Mouse (Mus musculus) ovary, postnatal 14 days (tissue): ENCODE results near the gene Dctn2.
"Not testable (repeated sequence)": the region's sequence is repeated elsewhere in the genome, so short reads cannot be mapped to it uniquely, and the experiment has no call there.

Experiments
- DNase-seq: peaks from one replicate; pipeline ENCODE4 v3.0.0; 2022; ENCODE audit warnings: low spot score

Gene Dctn2

DNA sequence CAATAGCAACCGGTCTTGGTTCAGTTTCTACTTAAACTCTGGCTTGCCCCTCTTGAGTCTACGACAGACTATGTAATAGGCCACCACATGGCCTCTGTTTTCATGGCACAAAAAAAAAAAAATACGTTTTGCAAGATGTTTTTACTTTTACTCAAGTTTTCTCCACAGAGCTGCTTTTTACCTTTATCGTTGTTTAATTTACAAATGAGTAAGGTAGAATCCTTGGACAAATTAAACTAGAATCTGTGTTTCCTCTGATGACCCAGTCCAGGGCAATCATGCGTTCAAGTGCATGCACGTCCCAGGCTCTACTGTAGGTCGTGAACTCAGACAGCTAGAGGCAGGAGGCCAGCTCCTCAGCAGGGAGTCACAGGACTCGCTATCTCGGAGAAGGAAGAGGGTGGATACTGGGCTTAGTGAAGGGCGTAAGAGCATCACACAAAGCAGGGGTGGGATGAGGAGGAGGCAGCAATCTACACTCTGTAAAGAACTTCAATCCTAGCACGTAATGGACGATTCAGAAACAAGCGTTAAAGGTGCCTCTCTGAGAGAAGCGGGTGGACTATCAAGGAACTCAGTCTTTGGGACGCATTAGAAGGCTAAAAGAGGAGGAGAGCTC lies 23.5 kb downstream of the Dctn2 start:
- peak; percentile 34 for DNase-seq

DNA sequence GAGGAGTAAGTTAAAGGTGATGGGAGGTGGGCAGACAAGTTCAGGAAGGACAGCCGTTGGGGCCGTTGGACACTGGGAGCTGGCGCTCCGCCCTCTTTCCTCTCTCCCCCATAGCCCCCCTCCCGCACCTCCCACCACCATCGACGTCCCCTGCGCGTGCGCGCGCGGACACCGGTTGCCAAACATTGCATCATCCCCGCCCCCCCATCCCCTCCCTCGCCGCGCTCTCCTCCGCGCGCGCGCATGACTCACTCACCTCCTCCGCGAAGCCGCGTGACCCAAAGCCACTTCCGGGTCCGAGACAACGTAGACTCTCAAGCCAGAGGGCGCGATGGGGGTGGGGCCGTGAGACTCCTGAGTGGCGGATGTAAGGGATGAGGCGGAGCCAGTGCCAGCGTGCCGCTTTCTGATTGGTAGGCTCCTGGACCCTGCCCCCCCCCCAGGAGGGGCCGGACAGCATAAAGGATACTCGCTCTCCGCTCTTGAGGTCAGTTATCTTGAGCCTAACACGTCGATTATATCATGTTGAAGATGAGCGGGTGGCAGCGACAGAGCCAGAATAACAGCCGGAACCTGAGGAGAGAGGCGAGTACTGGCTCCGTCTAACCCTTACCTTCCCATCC lies 24.2 kb downstream of the Dctn2 start:
- DNase-seq, result peak; percentile 99

DNA sequence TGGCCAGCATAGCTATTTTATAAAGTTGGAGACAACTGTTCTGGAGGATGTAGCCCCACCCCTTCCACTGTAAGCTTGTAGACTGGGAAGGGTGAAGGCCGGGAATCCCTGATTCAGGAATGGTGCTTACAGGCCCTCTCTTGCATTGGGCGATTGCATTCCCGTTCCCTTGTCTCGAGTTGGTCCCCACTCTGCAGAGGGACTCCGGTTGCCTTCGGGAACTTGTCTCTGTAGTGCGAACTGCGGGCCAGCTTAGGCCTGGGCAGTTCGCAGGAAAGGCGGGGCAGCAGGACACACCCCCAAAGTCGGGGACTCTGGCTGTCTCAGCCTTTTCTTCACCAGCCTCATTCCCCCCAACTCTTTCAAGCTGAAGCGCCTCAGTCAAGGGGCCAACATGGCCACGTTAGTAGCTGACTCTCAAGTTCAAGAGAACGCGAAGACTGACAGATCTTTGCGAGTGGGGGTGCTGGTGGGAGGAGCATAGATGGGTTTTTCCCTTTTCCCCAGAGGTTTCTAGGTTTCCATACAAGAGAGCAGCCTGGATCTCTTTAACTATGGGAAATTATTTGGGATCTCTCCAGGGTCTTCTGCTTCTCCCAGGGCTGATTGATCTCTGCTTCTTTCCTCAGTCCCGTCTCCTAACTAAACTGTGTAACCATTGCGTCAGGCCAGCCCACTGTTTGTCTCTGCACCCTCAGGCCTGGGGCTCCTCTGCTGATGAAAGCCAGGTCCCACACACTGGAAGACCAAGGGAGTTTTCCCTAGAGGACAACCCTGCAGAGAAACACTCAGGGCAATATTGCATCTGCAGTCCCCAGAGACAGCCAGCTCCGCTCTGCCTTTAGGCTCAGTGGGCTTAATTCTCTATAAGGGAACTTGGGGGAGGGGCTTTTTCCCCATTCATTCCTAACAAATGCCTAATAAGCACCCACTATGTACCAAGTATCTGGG lies 25.0 kb downstream of the Dctn2 start:
- DNase-seq, result peak; percentile 39

DNA sequence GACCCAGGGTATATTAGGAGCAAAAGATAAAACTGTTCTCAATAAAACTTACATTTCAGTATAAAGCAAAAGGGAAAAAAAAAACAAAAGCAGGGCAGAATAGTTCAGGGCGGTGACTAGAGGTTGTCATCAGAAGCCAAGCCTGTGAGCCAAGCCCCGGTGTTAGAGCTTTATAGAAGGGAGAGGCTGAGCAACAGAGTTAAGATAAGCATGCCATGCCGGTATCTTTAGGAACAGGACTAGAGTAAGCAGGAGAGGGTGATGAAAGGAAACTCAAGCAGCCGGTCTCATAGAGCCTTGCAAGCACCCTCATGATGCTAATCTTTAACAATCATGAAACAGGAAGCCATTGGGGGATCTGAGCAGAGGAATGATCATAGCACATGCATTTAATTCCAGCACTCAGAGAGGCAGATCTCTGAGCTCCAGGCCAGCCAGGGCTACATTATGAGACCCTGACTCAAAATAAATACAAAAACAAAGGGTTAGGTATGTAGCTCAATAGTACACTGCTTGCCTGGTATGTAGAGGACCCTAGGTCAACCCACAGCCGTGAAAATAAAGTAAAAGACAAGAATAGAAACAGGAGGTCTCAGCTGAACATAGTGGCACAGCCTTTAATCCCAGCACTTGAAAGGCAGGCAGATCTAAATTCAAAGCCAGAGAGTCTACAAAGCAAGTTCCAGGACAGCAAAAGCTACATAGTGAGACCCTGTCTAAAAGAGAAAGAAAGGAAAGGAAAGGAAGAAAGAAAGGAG lies 25.9 kb downstream of the Dctn2 start:
- DNase-seq, result no peak

DNA sequence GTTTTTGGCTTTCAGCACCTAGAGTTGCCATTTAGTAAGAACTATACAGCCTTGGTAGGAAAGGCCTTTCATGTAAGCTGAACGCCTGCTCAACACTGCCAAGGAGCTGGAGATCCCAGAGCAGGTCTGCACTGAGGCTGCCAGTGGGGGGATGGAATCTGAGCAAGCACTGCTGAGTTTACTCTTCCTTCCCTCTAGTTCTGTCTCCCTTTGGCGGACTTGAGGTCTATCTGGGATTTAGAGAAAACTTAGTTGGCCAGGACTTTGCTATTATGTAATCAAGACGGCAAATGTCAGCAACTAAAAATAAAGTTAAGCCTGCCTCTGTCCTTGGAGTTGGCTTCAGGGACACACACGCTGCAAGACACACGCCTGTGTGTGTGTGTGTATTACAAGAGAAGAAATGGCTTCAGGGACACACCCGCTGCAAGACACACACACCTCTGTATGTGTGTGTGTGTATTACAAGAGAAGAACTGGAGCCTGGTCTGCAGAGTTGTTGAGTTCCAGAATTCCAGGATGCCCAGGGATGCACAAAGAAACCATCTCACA lies 26.9 kb downstream of the Dctn2 start:
- no peak for DNase-seq

DNA sequence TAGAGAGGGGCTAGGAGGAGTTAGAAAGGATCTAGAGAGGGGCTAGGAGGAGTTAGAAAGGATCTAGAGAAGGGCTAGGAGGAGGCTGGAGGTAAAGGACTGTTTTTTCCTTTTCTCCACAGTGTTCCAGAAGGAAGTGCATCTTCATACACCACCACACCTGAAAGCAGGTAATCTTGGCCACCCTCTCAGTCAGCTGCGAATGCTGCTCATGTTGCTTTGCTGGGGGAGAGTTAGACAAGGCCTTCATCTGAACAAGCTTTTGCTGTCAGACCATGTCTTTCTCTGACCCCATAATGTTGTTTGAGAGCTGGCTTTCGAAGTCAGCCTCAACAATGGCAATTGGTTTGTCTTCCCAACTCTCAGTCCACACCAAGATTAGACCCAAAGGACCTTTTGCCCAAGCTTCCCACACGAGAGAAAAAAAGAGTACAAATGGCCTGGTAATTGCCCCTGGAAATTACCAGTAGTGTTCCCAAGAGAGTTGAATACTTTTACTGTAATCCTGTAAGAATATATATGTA lies 27.5 kb downstream of the Dctn2 start:
- DNase-seq, result no peak

DNA sequence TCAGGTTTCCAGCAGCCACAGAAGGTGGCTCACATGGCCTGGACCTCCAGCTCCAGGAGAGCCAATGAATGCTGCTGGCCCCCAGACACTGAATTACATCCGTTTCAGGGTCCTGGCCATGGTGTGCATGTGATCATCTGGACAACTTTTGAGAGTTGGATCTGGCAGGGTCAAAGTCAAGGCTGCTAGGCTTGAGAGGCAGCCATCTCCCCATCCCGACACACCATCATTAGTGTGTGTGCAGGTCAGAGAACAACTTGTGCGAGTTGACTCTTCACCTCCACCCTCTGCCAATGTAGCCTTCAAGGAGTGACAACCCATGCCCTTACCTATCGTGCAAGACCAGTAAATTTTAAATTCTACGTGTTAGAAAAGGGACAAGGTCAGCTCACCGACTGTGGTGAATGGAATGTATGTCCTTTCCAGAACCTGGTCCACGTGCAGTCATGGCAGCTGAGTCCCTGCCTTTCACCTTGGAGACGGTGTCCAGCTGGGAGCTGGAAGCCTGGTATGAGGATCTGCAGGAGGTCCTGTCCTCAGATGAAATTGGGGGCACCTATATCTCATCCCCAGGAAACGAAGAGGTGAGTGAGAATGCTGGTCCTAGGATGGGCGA lies 28.8 kb downstream of the Dctn2 start:
- DNase-seq, result no peak

DNA sequence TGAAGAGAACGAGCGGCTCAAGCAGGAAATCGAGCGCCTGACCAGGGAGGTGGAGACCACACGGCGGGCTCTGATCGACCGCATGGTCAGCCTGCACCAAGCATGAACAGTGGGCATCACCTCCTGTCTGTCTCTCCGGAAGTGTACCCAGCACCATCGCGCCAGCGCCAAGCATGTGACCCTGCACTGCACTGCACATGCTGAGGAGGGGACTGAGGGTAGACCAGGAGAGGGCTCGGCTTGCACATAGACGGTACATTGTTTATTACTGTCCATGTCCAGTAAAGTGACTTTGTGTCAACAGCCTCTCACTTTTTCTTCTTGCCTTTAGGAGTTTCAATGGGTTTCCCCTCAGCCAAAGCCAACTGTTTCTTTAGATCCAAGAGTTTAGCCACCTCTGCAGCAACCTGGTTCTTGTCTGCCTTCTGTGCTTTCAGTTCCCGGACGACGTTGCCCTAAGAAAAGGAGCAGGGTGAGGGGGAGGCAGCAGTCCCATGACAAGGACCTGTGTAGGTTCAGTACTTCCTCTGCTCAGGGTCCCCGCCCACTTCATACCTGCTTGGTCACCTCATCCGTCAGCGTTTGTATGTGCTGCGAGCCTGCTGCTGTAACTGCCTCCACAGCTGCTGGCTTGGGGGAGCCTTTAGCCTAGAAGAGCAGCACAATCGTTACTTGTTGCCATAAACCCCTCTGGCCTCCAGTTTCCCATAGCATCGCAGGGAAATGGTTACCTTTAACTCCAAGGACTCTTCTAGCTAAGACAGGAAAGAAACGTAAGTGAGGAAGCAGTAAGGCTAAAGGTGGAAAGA lies 30.0 kb downstream of the Dctn2 start:
- DNase-seq, result no peak

DNA sequence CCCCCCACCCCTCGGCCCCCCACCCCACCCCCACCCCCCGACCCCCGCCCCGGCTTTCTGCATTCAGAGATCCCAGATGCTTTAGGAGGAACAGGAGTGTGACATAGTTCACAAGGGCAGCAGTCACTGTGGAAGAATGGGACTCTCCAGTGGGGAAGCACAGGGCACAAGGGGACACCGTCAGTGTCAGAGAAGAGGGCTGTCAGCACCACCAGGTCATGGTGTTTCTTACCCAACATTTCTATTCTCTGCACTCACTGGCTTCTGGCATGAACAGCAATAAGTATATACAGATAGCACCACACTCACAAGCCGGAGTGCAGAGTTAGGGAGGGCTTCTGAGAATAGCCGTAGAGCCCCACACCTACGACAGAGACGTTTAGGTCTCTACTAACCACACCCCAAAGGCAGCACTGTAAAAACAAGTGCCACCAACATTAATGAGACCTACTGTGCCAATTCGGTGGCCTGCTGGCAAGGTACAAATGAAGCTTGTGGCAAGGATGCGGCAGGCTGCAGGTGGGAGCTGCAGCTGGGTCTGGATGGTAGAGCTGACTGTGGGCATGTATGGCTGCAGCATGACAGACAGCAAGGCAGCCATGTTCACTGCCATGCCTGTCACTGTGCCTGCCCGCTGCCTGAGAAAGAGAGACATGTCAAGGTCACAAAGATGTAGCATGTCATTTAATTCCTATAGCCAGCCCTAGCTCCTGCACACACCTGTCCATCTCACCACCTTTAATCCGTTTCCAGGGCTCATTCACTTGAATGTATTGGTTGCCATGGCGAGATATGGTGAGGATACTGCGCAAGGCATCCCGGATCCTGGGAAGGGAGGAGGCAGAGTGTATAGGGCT lies 31.1 kb downstream of the Dctn2 start:
- no peak for DNase-seq

DNA sequence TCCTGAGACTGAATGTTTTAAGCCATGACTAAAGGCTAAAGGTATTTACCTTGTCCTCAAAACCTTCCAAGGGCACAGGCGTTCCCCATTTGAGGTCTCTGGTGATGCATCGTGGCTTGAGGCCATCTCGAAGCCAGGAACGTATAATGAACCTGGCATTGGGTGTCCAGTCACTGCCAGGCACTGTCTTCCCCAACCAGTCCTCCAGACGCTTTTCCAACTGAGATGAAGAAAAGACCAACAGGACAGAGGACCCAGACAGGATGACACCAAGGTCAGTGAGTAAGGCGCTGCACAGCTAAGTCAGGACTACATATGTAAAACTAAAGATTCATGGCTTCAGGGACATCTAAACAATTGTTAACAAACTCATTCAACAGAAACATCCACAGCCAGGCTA lies 34.2 kb downstream of the Dctn2 start:
- no peak for DNase-seq

DNA sequence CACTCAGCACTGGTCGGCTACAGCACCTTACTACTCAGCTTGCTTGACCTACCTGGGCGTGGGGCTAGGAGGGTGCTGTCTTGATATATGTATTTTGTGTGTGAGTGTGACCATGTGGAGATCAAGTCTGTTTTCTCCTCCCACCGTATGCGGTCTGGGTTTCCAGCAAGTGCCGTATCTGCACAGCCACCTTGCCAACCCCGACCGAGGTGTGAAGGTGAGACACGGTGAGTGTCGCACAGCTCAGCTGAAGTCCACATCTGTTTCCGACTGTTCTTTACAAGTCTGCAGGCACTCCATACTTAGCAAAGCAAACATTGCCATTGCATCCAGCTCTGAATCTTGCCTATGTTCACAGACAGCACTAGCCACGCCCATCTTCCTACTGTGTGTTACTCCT lies 37.0 kb downstream of the Dctn2 start:
- DNase-seq, result no peak

DNA sequence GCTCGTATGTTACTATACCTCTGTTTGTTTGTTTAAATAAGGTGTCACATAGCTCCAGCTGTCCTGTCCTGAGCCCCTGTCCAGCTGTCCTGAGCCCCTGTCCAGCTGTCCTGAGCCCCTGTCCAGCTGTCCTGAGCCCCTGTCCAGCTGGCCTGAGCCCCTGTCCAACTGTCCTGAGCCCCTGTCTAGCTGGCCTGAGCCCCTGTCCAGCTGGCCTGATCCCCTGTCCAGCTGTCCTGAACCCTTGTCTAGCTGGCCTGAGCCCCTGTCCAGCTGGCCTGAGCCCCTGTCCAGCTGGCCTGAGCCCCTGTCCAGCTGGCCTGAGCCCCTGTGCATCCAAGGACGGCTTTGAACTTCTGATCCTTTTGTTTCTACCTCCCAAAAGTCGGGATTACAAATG lies 43.0 kb downstream of the Dctn2 start:
- not testable (repeated sequence) for DNase-seq

DNA sequence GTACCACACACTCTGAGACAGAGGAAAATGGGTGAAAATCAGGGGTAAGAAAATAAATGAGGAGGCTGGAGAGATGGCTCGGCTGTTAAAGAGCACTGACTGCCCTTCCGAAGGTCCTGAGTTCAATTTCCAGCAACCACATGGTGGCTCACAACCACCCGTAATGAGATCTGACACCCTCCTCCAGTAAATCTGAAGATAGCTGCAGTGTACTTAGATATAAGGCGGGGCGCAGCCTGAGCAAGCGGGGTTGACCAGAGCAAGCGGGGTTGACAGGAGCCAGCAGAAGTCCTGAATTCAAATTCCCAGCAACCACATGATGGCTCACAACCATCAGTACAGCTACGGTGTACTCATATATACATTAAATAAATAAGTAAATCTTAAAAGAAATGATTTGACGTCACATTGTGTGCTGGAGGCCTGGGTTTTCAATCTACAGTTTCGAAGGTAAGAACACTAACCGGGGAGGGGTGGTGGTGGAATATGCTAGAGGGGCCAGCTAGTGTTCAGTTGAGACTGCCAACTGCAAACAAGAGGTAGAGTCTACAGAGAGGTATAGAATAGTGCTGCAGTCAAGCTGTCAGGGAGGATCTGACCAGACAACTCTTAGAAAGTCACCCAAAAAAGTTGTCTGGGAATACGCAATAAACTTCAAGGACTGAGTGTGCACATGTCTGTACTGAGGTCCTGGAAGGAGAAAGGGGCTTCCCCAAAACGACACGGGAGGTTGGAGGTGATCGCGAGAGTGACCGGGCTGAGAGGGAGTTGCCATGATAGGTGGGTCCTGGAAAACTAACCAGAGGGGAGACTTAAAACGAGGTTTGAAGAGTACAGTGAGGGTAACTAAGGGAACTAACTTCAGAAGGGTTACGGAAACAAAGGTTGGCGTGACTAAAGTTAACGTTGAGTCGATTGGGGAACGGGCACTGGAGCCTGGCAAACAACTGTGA lies 44.6 kb downstream of the Dctn2 start:
- DNase-seq, result no peak

DNA sequence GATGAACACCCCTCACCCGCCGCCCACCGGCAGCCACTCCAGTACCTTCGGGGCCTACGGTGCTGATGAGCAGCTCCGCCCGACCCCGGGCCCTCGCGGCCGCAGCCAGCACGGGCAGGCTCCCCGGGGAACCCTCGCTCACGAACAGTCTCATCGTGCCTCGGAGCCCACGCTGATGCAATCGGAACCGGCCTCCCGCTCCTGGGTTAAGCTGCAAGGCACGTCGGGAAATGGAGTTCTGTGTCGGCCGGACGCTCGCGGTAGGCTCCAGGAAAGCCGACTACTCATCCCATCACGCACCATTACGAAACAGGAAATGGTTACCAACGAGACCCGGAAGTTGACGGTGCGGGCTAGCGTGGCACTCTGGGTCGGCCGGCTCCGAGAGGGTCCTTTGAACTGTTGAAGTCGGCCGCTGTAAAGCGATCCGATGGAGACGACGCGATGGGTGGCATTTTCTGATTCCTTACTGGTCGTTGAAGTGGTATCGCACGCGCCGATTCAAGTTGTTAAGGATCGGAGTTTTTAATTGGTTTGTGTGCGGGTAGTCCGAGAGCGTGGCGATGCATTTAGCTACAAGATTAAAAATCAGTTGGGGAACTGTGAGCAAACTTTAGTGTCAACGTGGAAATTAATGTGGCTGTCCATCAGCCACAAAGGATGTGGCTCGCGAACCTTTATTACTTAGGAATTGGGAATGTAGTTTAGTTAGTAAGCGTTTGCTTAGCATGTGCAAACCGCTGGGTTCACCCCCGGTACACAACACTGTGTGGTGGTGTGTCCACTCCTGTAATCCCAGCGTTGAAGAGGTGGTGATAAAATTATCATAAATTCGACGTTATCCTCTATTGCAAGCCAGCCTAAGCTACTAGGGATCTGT lies 45.5 kb downstream of the Dctn2 start, which contains the start of gene Mars:
Gene Mars (minus strand): TSS at position 311 of the 880 bp plus-strand sequence.
- peak; percentile 91 for DNase-seq

DNA sequence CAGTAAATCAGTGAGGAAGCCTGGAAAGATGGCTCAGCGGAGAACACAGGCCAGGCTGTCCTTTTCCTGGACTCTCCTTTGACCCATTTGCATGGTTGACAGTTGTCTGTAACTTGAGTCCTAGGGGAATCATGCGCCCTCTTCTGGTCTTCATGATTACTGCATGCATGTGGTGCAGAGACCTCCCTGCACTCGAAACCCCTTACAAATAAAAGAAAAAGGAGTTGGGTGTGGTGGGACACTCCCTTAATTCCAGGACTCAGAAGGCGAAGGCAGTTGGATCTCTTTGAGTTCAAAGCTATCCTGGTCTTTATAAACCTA lies 46.1 kb downstream of the Dctn2 start:
- peak; percentile 73 for DNase-seq

DNA sequence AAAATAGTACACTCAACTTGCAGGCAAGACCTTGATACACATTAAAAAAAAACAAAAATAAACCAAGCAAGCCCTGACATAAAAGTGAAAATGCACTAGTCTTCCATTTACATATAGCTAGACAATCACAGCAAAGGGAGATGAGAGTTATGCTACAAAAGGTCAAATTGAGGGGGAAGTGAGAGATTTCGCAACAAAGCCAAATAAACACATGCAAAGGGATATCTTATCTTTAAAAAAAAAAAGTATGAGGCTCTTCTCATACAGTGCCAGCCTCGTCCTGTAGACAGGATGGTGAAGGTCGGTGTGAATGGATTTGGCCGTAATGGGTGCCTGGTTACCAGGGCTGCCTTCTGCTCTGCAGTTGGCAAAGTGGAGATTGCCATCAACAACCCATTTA lies 46.7 kb downstream of the Dctn2 start:
- no peak for DNase-seq

DNA sequence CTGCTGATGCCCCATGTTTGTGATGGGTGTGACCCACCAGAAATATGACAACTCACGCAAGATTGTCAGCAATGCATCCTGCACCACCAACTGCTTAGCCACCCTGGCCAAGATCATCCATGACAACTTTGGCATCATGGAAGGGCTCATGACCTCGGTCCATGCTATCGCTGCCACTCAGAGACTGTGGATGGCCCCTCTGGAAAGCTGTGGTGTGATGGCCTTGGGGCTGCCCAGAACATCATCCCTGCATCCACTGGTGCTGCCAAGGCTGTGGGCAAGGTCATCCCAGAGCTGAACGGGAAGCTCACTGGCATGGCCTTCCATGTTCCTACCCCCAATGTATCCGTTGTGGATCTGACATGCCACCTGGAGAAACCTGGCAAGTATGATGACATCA lies 47.3 kb downstream of the Dctn2 start:
- DNase-seq, result not testable (repeated sequence)
